Mouse (Mus musculus): ENCODE data around the gene Gvin1. TPM values are rescaled to one million over a fixed set of nuclear protein-coding genes. Genes with fewer than 3 reads are reported as not detected.

Gene Gvin1
- total RNA-seq (2023) = 10 to 100 TPM; 17.4 to 19.7 TPM

GRCm38 (mm10) chr7:106215177-106215576 lies at the start of gene Gvin1:
Gvin1 (minus strand) TSS chr7:106215326.

